ENCODE assay signal across 33 mouse cellular contexts in genomic region chr14:122784701-122785100, GRCm38 (mm10).
"Had no signal": no experiment of that assay in that cellular context is flagged by ENCODE, and none has a peak within 500 bp of the region (broad histone marks: within the 10 kb centered on the region; RNA-seq: fewer than 3 reads in every experiment).

No protein-coding gene starts in this region.

- H3K27me3 ChIP-seq: heart, embryonic 12.5 days; heart, embryonic 13.5 days; heart, embryonic 15.5 days; hindbrain, embryonic 12.5 days; hindbrain, embryonic 13.5 days; hindbrain, embryonic 15.5 days; intestine, embryonic 15.5 days; kidney, embryonic 15.5 days had no signal

- H3K4me3 ChIP-seq: heart, embryonic 10.5 days; heart, embryonic 12.5 days; heart, embryonic 13.5 days; heart, embryonic 15.5 days; hindbrain, embryonic 10.5 days; hindbrain, embryonic 12.5 days; hindbrain, embryonic 13.5 days; hindbrain, embryonic 15.5 days; intestine, embryonic 15.5 days; kidney, embryonic 15.5 days; layer of hippocampus, adult 2 months; left cerebral cortex, adult 2 months had no signal

- H3K27ac ChIP-seq: heart, embryonic 10.5 days; heart, embryonic 13.5 days; heart, embryonic 15.5 days; hindbrain, embryonic 10.5 days; hindbrain, embryonic 12.5 days; hindbrain, embryonic 13.5 days; hindbrain, embryonic 14.5 days; hindbrain, embryonic 15.5 days; hindbrain, postnatal 0 days; intestine, embryonic 15.5 days; kidney, embryonic 15.5 days; kidney, postnatal 0 days; layer of hippocampus, adult 2 months; left cerebral cortex, adult 2 months had no signal

- DNase-seq: heart, postnatal 10 days; heart, postnatal 14 days; heart, postnatal 36 days; heart, postnatal 4 days; kidney, adult 11 months; kidney, adult 18-20 months; kidney, adult 2 months; kidney, adult 8-10 months; kidney, adult 9 months; kidney, postnatal 10 days; kidney, postnatal 14 days; kidney, postnatal 25 days; kidney, postnatal 36 days; kidney, postnatal 4 days had no signal

- ATAC-seq: hindbrain, embryonic 16.5 days; hindbrain, postnatal 0 days; inflammation-experienced regulatory T-cells, adult 6 months; intestine, embryonic 15.5 days; intestine, embryonic 16.5 days; intestine, postnatal 0 days had no signal

- H3K4me1 ChIP-seq: heart, embryonic 10.5 days; heart, embryonic 15.5 days; hindbrain, embryonic 10.5 days; hindbrain, embryonic 12.5 days; hindbrain, embryonic 13.5 days; hindbrain, embryonic 15.5 days; intestine, embryonic 15.5 days; kidney, embryonic 15.5 days had no signal
